Mouse (Mus musculus): ENCODE measurements around the gene Pla2g2f. TPM values are rescaled to one million over a fixed set of nuclear protein-coding genes. Genes with fewer than 3 reads are reported as not detected.

The Pla2g2f gene
- polyA plus RNA-seq, 2 experiments, result 0.02 TPM; not detected in 1

DNA sequence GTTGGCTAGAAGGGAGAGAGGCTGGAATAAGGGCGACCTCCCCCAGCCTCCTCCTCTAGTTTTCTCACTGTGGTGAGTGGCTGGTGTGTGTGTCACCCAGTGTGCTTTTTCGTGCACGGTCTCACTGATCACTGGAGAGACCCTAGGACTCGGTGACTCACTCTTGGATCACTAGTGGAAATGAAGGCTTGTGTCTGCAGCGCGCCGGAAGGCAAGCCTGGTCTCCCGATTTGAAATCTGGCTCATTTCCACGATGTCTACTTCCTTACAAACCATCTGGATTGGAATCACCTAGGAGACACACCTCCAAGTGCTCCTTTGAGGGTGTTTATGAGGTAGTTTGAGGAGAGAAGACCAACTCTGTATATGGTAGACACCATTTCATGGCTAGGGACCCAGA lies 10.6 kb downstream of the Pla2g2f start:
- TF ChIP-seq EP300 (IDR thresholded peaks at IDR 0.05; ENCODE audit: low read depth), result no peak
- TF ChIP-seq CTCF (IDR thresholded peaks at IDR 0.05; ENCODE audit: low read depth), result no peak
- no peaks in the 10 kb centered on the region for H3K4me1 ChIP-seq (replicated peaks; ENCODE audit: control insufficient read depth in 2 of 2, insufficient read depth in 2 of 2, low read length in 1 of 2)
- no peaks in the 10 kb centered on the region for H3K27me3 ChIP-seq (ENCODE audit: control insufficient read depth, insufficient read depth, low read length)
- 57% methylated on average over 9 of the region's 9 CpGs for WGBS (ENCODE audit: insufficient replicate concordance)
- ATAC-seq (ENCODE audit: insufficient read depth), result no peak
- H3K36me3 ChIP-seq (replicated peaks; ENCODE audit: control insufficient read depth, insufficient read depth, low read depth), result no peaks in the 10 kb centered on the region
- H3K9ac ChIP-seq (replicated peaks), result no peak overlapping the region
- H3K4me2 ChIP-seq (ENCODE audit: low read depth), result no peak overlapping the region
- DNase-seq (ENCODE audit: low read depth in 3 of 3, low spot score in 3 of 3), result no peak
- no peak overlapping the region for H3K27ac ChIP-seq
- H3K9me3 ChIP-seq (ENCODE audit: control insufficient read depth, low read length), result no peaks in the 10 kb centered on the region
- no peak overlapping the region for H3K4me3 ChIP-seq (ENCODE audit: insufficient read depth in 1 of 2, low read depth in 2 of 2, low read length in 2 of 2)

DNA sequence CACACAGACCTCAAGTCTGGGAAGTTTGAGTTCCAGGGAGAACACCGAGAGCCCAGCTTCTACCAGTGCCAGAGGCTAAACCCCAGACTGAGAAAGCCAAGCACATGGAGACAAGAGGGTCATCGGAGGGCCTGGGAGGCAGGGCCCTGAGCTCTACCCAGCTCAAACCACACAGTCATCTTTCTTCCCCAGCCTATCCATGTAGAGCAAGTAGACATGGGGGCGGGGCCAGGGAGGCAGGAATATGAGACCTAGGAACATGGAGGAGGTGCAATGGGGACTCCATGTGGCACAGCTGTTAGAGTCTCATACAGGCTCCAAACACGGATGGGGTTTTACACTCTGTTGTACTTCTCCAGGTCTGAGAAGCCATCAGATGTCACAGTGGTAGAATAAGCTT lies 11.5 kb downstream of the Pla2g2f start:
- Histone ChIP-seq H3K27ac (no peak overlapping the region), H3K4me1 (replicated peaks; ENCODE audit: control insufficient read depth in 2 of 2, insufficient read depth in 2 of 2, low read length in 1 of 2) (no peaks in the 10 kb centered on the region), H3K36me3 (replicated peaks; ENCODE audit: control insufficient read depth, insufficient read depth, low read depth) (no peaks in the 10 kb centered on the region), H3K9me3 (ENCODE audit: control insufficient read depth, low read length) (no peaks in the 10 kb centered on the region), H3K27me3 (ENCODE audit: control insufficient read depth, insufficient read depth, low read length) (no peaks in the 10 kb centered on the region), H3K4me3 (ENCODE audit: insufficient read depth in 1 of 2, low read depth in 2 of 2, low read length in 2 of 2) (no peak overlapping the region), H3K4me2 (ENCODE audit: low read depth) (no peak overlapping the region), H3K9ac (replicated peaks) (no peak overlapping the region)
- 53% methylated on average over 4 of the region's 4 CpGs for WGBS (ENCODE audit: insufficient replicate concordance)
- no peak for TF ChIP-seq CTCF (IDR thresholded peaks at IDR 0.05; ENCODE audit: low read depth)
- TF ChIP-seq EP300 (IDR thresholded peaks at IDR 0.05; ENCODE audit: low read depth), result no peak
- DNase-seq (ENCODE audit: low read depth in 3 of 3, low spot score in 3 of 3) (no peak), ATAC-seq (ENCODE audit: insufficient read depth) (no peak)

GRCm38 (mm10) chr4:138739136-138739851 lies 18.1 kb downstream of the Pla2g2f start:
- no peak for ATAC-seq (ENCODE audit: insufficient read depth)
- H3K9ac ChIP-seq (replicated peaks), result no peak overlapping the region
- no peaks in the 10 kb centered on the region for H3K4me1 ChIP-seq (replicated peaks; ENCODE audit: control insufficient read depth in 2 of 2, insufficient read depth in 2 of 2, low read length in 1 of 2)
- H3K27ac ChIP-seq, result no peak overlapping the region
- DNase-seq (ENCODE audit: low read depth in 3 of 3, low spot score in 3 of 3), result no peak
- no peak overlapping the region for H3K4me3 ChIP-seq (ENCODE audit: insufficient read depth in 1 of 2, low read depth in 2 of 2, low read length in 2 of 2)
- no peaks in the 10 kb centered on the region for H3K9me3 ChIP-seq (ENCODE audit: control insufficient read depth, low read length)
- H3K36me3 ChIP-seq (replicated peaks; ENCODE audit: control insufficient read depth, insufficient read depth, low read depth), result no peaks in the 10 kb centered on the region
- no peaks in the 10 kb centered on the region for H3K27me3 ChIP-seq (ENCODE audit: control insufficient read depth, insufficient read depth, low read length)
- 18% methylated on average over 7 of the region's 7 CpGs for WGBS (ENCODE audit: insufficient replicate concordance)
- TF ChIP-seq CTCF (IDR thresholded peaks at IDR 0.05; ENCODE audit: low read depth), result no peak
- TF ChIP-seq EP300 (IDR thresholded peaks at IDR 0.05; ENCODE audit: low read depth), result no peak
- H3K4me2 ChIP-seq (ENCODE audit: low read depth), result no peak overlapping the region

GRCm38 (mm10) chr4:138737031-138737430 lies 20.4 kb downstream of the Pla2g2f start, which contains the start of gene Ubxn10:
Gene Ubxn10 (minus strand): TSS chr4:138737167.
- Histone ChIP-seq H3K27ac (no peak within 1 kb of the TSS), H3K9me3 (ENCODE audit: control insufficient read depth, low read length) (no peaks in the 10 kb centered on the region), H3K36me3 (replicated peaks; ENCODE audit: control insufficient read depth, insufficient read depth, low read depth) (no peaks in the 10 kb centered on the region), H3K9ac (replicated peaks) (no peak within 1 kb of the TSS), H3K27me3 (ENCODE audit: control insufficient read depth, insufficient read depth, low read length) (no peaks in the 10 kb centered on the region), H3K4me1 (replicated peaks; ENCODE audit: control insufficient read depth in 2 of 2, insufficient read depth in 2 of 2, low read length in 1 of 2) (no peaks in the 10 kb centered on the region), H3K4me2 (ENCODE audit: low read depth) (no peak within 1 kb of the TSS), H3K4me3 (ENCODE audit: insufficient read depth in 1 of 2, low read depth in 2 of 2, low read length in 2 of 2) (no peak within 1 kb of the TSS)
- 48% methylated on average over 7 of the region's 7 CpGs for WGBS (ENCODE audit: insufficient replicate concordance)
- TF ChIP-seq EP300 (IDR thresholded peaks at IDR 0.05; ENCODE audit: low read depth) (no peak), CTCF (IDR thresholded peaks at IDR 0.05; ENCODE audit: low read depth) (no peak)
- ATAC-seq (ENCODE audit: insufficient read depth), result no peak
- DNase-seq (ENCODE audit: low read depth in 3 of 3, low spot score in 3 of 3), result no peak

DNA sequence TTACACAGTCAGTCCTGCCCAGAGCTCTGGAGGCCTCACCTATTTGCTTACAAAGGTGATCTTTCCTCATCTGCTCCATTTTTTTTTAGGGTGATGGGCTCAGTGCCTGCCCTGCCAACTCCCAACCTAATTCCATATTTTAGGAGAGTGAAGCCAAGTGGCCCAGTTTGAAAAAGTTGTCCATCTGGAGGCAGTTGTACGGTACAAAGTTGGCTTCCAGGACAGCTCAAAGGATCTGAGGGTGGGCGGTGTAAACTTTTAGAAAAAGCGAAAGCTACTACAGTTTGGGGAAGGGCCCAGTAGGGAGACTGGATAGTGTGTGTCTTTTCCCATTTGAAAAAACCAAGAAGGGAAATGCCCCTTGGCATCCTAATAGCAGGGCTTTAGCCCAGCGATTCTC lies 22.6 kb downstream of the Pla2g2f start:
- no peak for TF ChIP-seq CTCF (IDR thresholded peaks at IDR 0.05; ENCODE audit: low read depth)
- no peak for TF ChIP-seq EP300 (IDR thresholded peaks at IDR 0.05; ENCODE audit: low read depth)
- Histone ChIP-seq H3K9me3 (ENCODE audit: control insufficient read depth, low read length) (no peaks in the 10 kb centered on the region), H3K4me1 (replicated peaks; ENCODE audit: control insufficient read depth in 2 of 2, insufficient read depth in 2 of 2, low read length in 1 of 2) (no peaks in the 10 kb centered on the region), H3K27ac (no peak overlapping the region), H3K4me3 (ENCODE audit: insufficient read depth in 1 of 2, low read depth in 2 of 2, low read length in 2 of 2) (no peak overlapping the region), H3K36me3 (replicated peaks; ENCODE audit: control insufficient read depth, insufficient read depth, low read depth) (no peaks in the 10 kb centered on the region), H3K9ac (replicated peaks) (no peak overlapping the region), H3K27me3 (ENCODE audit: control insufficient read depth, insufficient read depth, low read length) (no peaks in the 10 kb centered on the region), H3K4me2 (ENCODE audit: low read depth) (no peak overlapping the region)
- no peak for ATAC-seq (ENCODE audit: insufficient read depth)
- WGBS (ENCODE audit: insufficient replicate concordance), result 78% methylated on average over 4 of the region's 4 CpGs
- DNase-seq (ENCODE audit: low read depth in 3 of 3, low spot score in 3 of 3), result no peak

Measured in liver, embryonic 14.5 days (tissue).